Comparison of ENCODE assay signal across 8 mouse cellular contexts in the genomic region with DNA sequence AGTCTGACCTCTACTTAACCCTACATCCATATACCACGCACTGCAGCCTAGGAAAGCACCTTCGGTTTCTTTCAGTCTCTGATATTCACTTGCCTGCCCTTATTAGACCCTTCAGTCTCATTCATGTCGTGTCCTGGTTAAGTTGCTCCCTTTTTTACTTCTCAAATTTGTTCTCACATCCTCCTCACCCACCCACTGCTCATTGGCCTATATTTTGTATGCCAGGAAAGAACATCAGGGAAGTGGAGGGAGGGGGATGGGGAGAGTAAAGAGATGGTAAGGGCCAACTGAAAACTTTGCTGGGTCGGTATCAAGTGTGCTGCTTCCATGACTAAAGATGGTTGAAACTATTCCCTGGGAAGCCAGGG. TPM values are rescaled to one million over a fixed set of nuclear protein-coding genes. Genes with fewer than 3 reads are reported as not detected.
DNase-seq lines count a peak whose midpoint lies in the region; ATAC-seq lines count a peak whose summit lies in the region.

No protein-coding gene starts in this region.

- no peaks in the 10 kb centered on the region for H3K27me3 ChIP-seq in hindbrain, embryonic 14.5 days (ENCODE audit: control insufficient read depth, insufficient read depth, low read length)

- peak overlapping the region; percentile 98 for H3K4me3 ChIP-seq in hindbrain, embryonic 14.5 days (replicated peaks; ENCODE audit: low read length)
- peak overlapping the region; percentile 66 for H3K4me3 ChIP-seq in macrophage (ENCODE audit: inconsistent target)

- peaks cover 8% of the 10 kb centered on the region for H3K36me3 ChIP-seq in hindbrain, embryonic 14.5 days (replicated peaks; ENCODE audit: control insufficient read depth, insufficient read depth)
- peaks cover 7% of the 10 kb centered on the region; the same call in 1 of the 2 replicates for H3K36me3 ChIP-seq in macrophage (ENCODE audit: inconsistent target)

- 5% methylated on average over 4 of the region's 4 CpGs for WGBS in hindbrain, embryonic 14.5 days
- 3% methylated on average over 3 of the region's 4 CpGs for WGBS in macrophage (ENCODE audit: missing documents)

- H3K4me2 ChIP-seq in hindbrain, embryonic 14.5 days (replicated peaks), result peak overlapping the region; percentile 90

- peaks cover 39% of the 10 kb centered on the region for H3K4me1 ChIP-seq in hindbrain, embryonic 14.5 days (replicated peaks; ENCODE audit: control insufficient read depth, insufficient read depth, low read length)

- no peak for ATAC-seq in hindbrain, embryonic 14.5 days (ENCODE audit: low FRiP score)

- H3K79me2 ChIP-seq in macrophage (ENCODE audit: inconsistent target), result peaks cover 85% of the 10 kb centered on the region

- H3K9ac ChIP-seq in hindbrain, embryonic 14.5 days, result peak overlapping the region; percentile 87

- DNase-seq in cerebellum, adult 9-11 months, result peak; percentile 40
- DNase-seq in cerebellum, postnatal 36 days, result no peak
- DNase-seq in spleen, postnatal 36 days (ENCODE audit: low spot score in 2 of 2), result peak; percentile 12 to 34
- DNase-seq in spleen, postnatal 4 days (ENCODE audit: low spot score in 2 of 2), result no peak
- DNase-seq in hindbrain, embryonic 14.5 days (ENCODE audit: low spot score), result no peak
- no peak for DNase-seq in right cerebral cortex, postnatal 36 days (ENCODE audit: low spot score in 2 of 2)
- DNase-seq in gastrocnemius, adult 18-20 months (ENCODE audit: low spot score), result no peak

- H3K27ac ChIP-seq in hindbrain, embryonic 14.5 days, result no peak overlapping the region
- H3K27ac ChIP-seq in macrophage, result peak overlapping the region; percentile 44

- H3K9me3 ChIP-seq in hindbrain, embryonic 14.5 days (ENCODE audit: control insufficient read depth, low read length), result no peaks in the 10 kb centered on the region

RNA-seq across cellular contexts. Expression of gene Mbtd1, which starts 1.4 kb away (rescaled TPM):
- 16.9 and 19.5 TPM in 2 replicates for polyA plus RNA-seq in hindbrain, embryonic 14.5 days (2014; fragmentation: Nextera tagmentation; extraction: Ambion mirVana)
- 100 to 1,000 TPM in 24 of 26 experiments, 10 to 100 TPM in 2; 90.2 to 408 (median 148) TPM for total RNA-seq in macrophage (2018; cell fraction: chromatin; rRNA removed)
- total RNA-seq in macrophage (2018; cell fraction: cytosol; rRNA removed), result 10 to 100 TPM in 22 of 26 experiments, 1 to 10 TPM in 4; 6.9 to 29.4 (median 15.7) TPM
- 100 to 1,000 TPM in 9 of 26 experiments, 10 to 100 TPM in 17; 38.2 to 227 (median 82.7) TPM for total RNA-seq in macrophage (2018; cell fraction: nucleus; rRNA removed)
- 7.7 to 19.3 TPM (median 16.1 TPM) in 3 replicates for polyA plus RNA-seq in macrophage (2018)
- 1 to 10 TPM; 8.8 to 9.7 TPM for total RNA-seq in gastrocnemius, adult 18-20 months (2021)

RNA-seq across cellular contexts. Expression of gene Utp18, which starts 1.5 kb away (rescaled TPM):
- 35.4 and 35.7 TPM in 2 replicates for polyA plus RNA-seq in hindbrain, embryonic 14.5 days (2014; fragmentation: Nextera tagmentation; extraction: Ambion mirVana)
- total RNA-seq in macrophage (2018; cell fraction: chromatin; rRNA removed), result 10 to 100 TPM; 17.4 to 38.7 (median 30.1) TPM
- total RNA-seq in macrophage (2018; cell fraction: cytosol; rRNA removed), result 10 to 100 TPM; 14.0 to 19.6 (median 16.3) TPM
- total RNA-seq in macrophage (2018; cell fraction: nucleus; rRNA removed), result 10 to 100 TPM; 11.3 to 31.0 (median 19.2) TPM
- polyA plus RNA-seq in macrophage (2018), result 15.8 to 32.3 TPM (median 16.0 TPM) in 3 replicates
- 1 to 10 TPM; 8.5 to 9.8 TPM for total RNA-seq in gastrocnemius, adult 18-20 months (2021)

Comparison
In these comparisons a context has a peak if more than half of its experiments do, and no peak if none do; other contexts are left out.
1. DNase-seq: peak in cerebellum, adult 9-11 months (single experiment) and spleen, postnatal 36 days (2 of 2); none in cerebellum, postnatal 36 days (0 of 2), spleen, postnatal 4 days (0 of 2), hindbrain, embryonic 14.5 days (single experiment), right cerebral cortex, postnatal 36 days (0 of 2) and gastrocnemius, adult 18-20 months (single experiment).